Comparison of ENCODE assay signal across 8 mouse cellular contexts in the genomic region with DNA sequence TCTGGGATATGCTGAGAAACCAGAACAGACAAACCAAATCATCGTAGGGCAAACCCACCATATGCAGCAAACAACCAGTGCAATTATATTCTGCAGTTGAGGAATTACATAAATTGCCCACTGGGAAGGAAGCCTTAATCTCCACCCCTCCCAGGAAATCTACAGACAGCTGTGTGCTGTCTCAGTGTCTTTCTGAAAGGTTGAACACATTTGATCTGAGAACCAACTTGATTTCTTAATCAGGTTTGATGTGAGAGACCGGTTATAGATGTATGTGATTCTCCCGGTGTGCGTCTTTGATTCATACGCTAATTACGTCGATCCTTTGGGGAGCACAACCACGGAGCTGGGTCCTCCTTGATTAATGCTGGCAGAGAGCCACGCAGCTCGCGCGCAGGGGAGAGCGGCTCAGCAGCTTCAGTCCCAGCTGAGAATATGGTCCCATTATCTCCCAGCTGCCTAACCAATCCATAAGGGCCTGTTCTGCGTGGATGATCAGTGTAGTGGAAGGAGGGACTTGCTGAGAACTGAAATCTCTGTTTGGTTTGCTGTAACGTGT.
DNase-seq lines count a peak whose midpoint lies in the region; ATAC-seq and TF ChIP-seq lines count a peak whose summit lies in the region.

No protein-coding gene starts in this region.

- no peaks in the 10 kb centered on the region for H3K27me3 ChIP-seq in hindbrain, embryonic 10.5 days (ENCODE audit: insufficient read depth, poor library complexity, severe bottlenecking)
- no peaks in the 10 kb centered on the region for H3K27me3 ChIP-seq in neural tube, embryonic 14.5 days (ENCODE audit: control insufficient read depth, insufficient read depth, low read length)

- H3K4me1 ChIP-seq in hindbrain, embryonic 10.5 days (replicated peaks): peaks cover 7% of the 10 kb centered on the region; the same call in 1 of the 2 replicates
- peaks cover 6% of the 10 kb centered on the region; the same call in 1 of the 2 replicates for H3K4me1 ChIP-seq in neural tube, embryonic 14.5 days (ENCODE audit: control insufficient read depth, insufficient read depth, low read length)

- peak; percentile 49 for DNase-seq in testis, postnatal 10 days (ENCODE audit: low spot score)
- DNase-seq in testis, postnatal 14 days (ENCODE audit: low spot score): no peak
- peak; percentile 13 for DNase-seq in embryo, embryonic 10 days (ENCODE audit: low spot score)
- DNase-seq in hindbrain, embryonic 10.5 days (ENCODE audit: low spot score): peak; percentile 11
- DNase-seq in left cerebral cortex, adult 2 months (ENCODE audit: extremely low spot score in 1 of 2, low spot score in 2 of 2): peak; percentile 49 to 63
- no peak for DNase-seq in c-Kit-positive CD71-positive TER-119-positive erythroid progenitor cells, embryonic 14.5 days (ENCODE audit: low spot score)

- peak overlapping the region; percentile 49 for H3K4me2 ChIP-seq in neural tube, embryonic 14.5 days (ENCODE audit: low read depth, low read length)

- peak overlapping the region; percentile 35 for H3K4me3 ChIP-seq in hindbrain, embryonic 10.5 days
- peak overlapping the region; percentile 50 for H3K4me3 ChIP-seq in left cerebral cortex, adult 2 months
- peak overlapping the region; percentile 29 for H3K4me3 ChIP-seq in neural tube, embryonic 14.5 days (ENCODE audit: low read depth, low read length)

- H3K36me3 ChIP-seq in hindbrain, embryonic 10.5 days: no peaks in the 10 kb centered on the region
- H3K36me3 ChIP-seq in neural tube, embryonic 14.5 days (ENCODE audit: control insufficient read depth, insufficient read depth, low read length): no peaks in the 10 kb centered on the region

- no peak for TF ChIP-seq CTCF in left cerebral cortex, adult 2 months (IDR thresholded peaks at IDR 0.05)

- intact Hi-C loops in left cerebral cortex, adult 2 months (cut with DNase I): loop anchor here (10.0 kb wide), 2 partner anchors 134 to 444 kb away; a partner anchor contains a TSS

- peak overlapping the region; percentile 53; the same call in 1 of the 2 replicates for H3K9ac ChIP-seq in neural tube, embryonic 14.5 days (replicated peaks; ENCODE audit: low read depth, low read length)

- no peaks in the 10 kb centered on the region for H3K9me3 ChIP-seq in hindbrain, embryonic 10.5 days
- no peaks in the 10 kb centered on the region for H3K9me3 ChIP-seq in neural tube, embryonic 14.5 days (ENCODE audit: control insufficient read depth, low read length)

- 27% methylated on average over 15 of the region's 15 CpGs for WGBS in hindbrain, embryonic 10.5 days
- 9% methylated on average over 15 of the region's 15 CpGs for WGBS in neural tube, embryonic 14.5 days

- peak; percentile 95 for ATAC-seq in neural tube, embryonic 14.5 days (ENCODE audit: low read depth)
- ATAC-seq in CD4-positive, CD25-positive, alpha-beta regulatory T cell, adult 4 months: no peak

- no peak overlapping the region for H3K27ac ChIP-seq in hindbrain, embryonic 10.5 days
- peak overlapping the region; percentile 85 for H3K27ac ChIP-seq in left cerebral cortex, adult 2 months
- H3K27ac ChIP-seq in neural tube, embryonic 14.5 days (ENCODE audit: low read depth, low read length): peak overlapping the region; percentile 57; the same call in 1 of the 2 replicates

Comparison
In these comparisons a context has a peak if more than half of its experiments do, and no peak if none do; other contexts are left out.
1. DNase-seq: peak in testis, postnatal 10 days (single experiment), embryo, embryonic 10 days (single experiment), hindbrain, embryonic 10.5 days (single experiment) and left cerebral cortex, adult 2 months (2 of 2); none in testis, postnatal 14 days (single experiment) and c-Kit-positive CD71-positive TER-119-positive erythroid progenitor cells, embryonic 14.5 days (single experiment).
2. Peak in every context shown above with its lines, with median percentiles within 50 percentile points of each other: H3K4me3 ChIP-seq.